Mouse (Mus musculus): ENCODE data around the gene Mpp2.

- TF ChIP-seq CTCF (IDR thresholded peaks at IDR 0.05; ENCODE audit: insufficient read depth, low read depth, low read length) (no peak), POLR2A (IDR thresholded peaks at IDR 0.05; ENCODE audit: insufficient read depth, low read depth, low read length) (no peak)
These were observed 79.2 kb downstream of the Mpp2 start for GRCm38 (mm10) chr11:102008954-102009637.

Measured in olfactory bulb, adult 2 months (tissue).